Mouse (Mus musculus) embryo, embryonic 10.5 days (tissue): ENCODE measurements around the gene Fgfr2.
"Not testable (repeated sequence)": the region's sequence is repeated elsewhere in the genome, so short reads cannot be mapped to it uniquely, and the experiment has no call there.

Experiments
- DNase-seq: peaks from one replicate; pipeline ENCODE4 v3.0.0-alpha.2; 2015; ENCODE audit warnings: low spot score

Gene Fgfr2

DNA sequence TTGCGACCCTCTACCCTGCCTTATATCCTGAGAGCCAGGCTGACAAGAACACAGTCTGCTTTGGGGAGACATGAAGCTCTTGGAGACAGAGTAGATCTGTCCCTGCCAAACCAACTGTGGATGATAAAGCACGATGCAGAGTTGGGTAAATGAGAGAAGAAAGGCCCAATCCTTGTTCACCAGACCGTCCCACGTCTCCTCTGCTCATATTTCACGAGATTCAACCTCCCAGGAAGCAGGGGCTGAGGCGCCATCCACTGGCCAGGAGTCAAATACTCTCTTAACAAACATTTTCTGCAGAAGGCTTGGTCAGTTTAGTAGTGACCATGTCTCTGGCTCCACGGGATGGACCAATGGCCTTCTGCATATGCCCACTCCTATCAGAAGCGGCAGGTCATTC is 1938.8 kb downstream of the Fgfr2 start:
- DNase-seq = peak; percentile 5

DNA sequence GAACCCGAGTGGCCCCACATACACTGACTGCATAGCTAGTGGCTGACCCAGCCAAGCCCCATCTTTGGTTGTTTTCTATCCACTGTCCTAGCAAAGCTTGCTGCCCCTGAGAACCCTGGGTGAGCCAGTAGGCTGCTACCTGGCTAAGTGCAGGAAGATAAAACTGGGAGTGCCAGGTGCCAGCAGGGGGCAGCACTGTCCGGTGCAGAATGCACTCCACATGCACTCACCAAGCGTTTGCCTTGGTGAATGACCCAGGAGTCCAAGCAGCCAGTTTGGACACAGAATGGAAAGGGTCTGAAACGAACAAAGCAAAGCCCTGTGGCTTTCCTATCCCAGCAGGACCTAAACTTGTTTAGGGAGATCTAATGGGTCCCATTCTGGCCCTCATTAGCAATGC is 1940.5 kb downstream of the Fgfr2 start:
- DNase-seq = peak; percentile 45

DNA sequence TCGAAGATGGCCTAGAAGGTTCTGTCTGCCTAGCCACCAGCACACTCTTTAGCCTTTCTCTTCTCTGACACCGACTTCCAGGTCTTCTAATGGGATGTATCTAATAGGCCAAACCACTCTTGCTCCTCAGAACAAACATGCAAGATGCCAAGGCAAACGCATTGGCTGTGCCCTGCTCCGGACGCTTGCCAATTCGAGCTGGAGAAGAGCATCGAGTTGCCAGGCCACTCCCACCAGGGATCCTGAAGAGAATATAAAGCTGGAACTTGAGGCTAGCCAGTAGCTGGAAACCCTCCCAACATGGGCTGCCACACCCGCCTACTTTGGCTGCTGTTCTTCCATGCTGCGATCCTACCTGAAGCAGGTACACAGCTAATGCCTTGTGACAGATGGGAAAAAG is 1949.0 kb downstream of the Fgfr2 start, which contains the start of gene 5430419D17Rik:
Gene 5430419D17Rik (plus strand): TSS at position 282 of the 400 bp plus-strand sequence.
- DNase-seq = no peak

DNA sequence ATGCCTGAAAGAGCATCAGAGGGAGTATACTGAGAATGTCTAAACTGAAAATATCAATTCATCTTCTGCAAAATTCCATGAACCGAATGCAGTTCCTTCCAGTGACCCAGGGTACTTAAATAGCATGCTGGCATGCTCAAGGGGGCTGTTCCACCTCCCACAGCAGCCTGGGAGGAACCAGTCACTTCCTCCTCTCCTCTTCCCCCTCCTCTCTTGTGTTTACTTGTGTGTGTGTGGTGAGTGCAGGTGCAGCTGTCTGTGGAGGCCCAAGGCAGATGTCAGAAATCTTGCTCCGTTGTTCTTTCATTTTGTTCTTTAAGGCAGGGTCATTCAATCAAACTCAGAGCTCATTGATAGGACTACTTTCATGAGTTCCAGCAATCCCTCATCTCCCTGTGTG is 1954.1 kb downstream of the Fgfr2 start:
- DNase-seq = no peak

DNA sequence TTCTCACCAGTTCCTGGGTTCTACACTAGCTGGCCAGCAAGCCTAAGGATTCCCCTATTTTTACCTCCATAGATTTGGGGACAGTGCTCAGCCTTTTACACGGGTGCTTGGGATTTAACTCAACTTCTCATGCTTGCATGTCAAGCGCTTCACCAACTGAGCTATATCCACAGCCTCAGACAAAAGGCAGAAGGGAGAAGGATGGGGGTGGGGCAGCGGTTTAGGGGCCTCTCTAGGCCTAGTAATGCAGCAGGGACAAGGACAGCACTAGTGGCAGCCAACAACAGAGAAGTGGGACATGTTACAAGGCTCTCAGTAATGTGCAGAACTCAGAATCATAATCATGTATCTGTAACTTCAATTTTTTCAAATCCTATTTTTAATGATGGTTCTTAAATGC is 1955.4 kb downstream of the Fgfr2 start:
- DNase-seq = no peak

DNA sequence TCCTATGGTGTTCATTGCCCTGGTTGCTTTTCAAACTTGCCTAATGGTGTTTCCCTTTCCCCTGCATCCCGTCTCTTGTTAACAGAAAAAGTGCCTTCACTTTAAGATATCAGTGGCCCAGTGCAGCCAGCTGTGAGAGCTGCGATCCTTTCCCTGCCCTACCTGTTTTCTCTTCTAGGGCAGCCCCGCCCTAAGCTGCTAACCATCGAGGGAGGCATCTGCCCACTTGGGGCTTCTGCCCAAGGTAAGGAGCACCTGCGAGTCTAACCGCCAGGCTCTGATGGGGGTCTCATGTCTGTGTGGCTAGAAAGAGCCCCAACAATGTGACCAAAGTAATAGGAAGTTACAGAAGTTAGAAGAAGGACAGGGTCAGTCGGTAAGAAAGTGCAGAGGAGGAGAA is 1960.9 kb downstream of the Fgfr2 start:
- DNase-seq = no peak

DNA sequence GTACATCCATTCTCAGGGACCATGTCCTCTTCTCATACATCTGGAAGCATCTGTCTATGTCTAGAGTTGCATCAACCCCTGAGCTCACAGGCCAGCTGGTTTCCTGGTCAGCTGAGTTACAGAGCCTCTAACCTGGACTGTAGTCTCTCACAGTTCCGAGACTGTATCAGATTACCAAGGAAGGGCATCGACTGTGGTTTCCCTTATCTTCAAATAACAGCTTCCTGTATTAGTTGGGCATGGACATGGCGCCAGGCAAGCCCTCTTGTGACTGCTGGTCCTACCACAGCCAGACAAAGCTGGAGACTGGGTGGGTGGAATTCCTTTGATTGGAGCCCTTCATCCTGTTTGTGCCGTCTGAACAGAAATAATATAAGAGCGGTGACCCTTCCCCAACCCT is 1970.1 kb downstream of the Fgfr2 start:
- no peak for DNase-seq

DNA sequence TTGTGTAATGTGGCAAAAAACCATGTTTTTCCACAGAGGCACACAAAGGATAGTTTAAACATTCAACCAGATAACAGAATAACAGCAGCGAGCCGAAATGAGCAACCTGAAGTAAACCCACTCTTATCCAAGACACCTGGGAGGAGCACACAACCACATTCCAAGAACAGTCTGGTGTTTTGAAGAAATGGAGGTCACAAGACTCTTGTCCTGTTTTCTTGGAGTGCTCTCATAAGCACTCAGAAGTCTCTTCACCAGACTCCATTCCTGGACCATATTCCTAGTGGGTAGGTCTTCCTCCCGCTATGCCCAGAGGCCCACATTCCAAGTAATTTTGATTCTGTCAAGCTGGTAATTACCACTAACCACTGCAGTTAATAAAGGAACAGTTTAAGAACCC is 1973.0 kb downstream of the Fgfr2 start:
- no peak for DNase-seq

DNA sequence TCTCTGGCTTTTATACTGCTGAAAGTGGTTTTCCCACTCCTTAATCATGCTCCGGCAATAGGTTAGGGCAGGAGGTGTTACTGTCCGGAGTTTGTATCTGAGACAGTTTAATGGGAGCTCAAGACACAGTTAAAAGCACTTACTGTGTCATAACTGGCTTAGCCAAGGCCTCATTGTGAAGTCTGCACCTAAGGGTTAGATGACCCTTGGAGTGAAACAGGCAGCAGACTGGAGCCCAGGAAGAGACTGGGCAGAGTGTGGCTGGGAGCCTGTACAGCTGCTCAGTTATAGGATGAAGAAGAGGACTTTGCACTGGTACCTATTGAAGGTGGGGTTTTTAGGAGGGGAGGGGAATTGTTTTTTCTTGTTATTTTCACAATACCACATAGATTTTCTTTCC is 1976.9 kb downstream of the Fgfr2 start, which contains the start of gene 4933402N03Rik:
Gene 4933402N03Rik (minus strand): TSS at position 101 of the 400 bp plus-strand sequence.
- no peak for DNase-seq

DNA sequence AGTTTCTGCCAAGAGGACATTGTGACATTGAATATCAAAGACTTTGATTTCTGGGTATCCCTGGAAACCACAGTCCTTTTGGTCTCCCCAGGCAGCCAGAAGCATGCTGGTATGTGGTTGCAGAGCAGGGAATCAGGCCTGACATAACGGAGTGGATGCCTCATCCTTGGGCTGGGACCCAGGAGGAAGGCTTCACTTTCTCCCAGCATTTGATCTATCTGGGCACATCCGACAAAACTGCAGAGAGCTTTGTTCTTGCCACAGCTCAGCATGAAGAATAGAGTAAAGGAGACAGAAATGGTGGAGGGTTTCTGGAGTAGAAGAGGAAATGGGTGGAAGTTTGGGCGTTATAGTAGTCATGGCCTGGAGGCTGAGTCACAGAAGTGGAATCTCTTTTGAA is 1990.0 kb downstream of the Fgfr2 start:
- no peak for DNase-seq

DNA sequence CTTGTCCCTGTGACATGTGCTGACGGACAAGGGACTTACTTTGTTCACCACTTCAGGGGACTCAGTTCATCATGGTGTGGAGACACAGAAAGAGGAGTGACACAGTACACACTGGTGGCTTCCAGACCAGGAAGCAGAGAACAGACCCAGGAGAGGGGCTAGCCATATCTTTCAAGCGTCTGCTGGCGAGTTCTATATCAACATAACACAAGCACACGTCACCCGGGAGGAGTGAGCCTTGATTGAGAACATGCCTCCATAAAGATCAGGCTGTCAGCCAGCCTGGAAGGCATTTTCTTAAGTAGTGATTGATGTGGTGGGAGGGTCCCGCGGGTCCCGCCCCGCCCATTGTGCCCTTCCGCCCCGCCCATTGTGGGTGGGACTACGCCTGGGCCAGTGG is 1993.1 kb downstream of the Fgfr2 start:
- peak; percentile 20 for DNase-seq

DNA sequence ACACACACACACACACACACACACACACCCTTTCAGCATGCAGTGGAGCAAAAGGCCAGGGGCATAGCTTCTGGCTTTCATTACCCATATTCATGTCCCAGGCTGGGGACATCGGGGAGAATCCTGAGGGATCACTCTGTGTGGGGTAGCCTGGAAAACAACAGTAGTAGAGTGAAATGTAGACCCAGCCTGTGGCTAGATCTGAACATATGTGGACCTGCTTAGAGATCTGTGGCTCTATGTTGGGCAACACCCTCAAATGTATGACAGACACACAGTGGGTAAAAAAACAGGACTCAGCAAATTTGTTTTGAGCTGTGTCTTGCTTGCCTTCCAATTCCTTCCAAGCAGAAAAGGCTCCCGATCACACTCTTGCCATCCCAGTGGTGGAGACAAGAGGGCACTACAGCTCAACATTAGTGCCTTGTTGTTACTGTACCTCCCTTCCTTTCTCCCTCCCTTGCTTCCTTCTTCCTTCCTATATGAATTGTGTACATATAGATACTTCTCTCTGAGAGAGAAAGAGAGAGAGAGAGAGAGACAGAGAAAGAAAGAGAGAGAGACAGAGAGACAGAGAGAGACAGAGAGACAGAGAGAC is 2000.8 kb downstream of the Fgfr2 start:
- DNase-seq = no peak

DNA sequence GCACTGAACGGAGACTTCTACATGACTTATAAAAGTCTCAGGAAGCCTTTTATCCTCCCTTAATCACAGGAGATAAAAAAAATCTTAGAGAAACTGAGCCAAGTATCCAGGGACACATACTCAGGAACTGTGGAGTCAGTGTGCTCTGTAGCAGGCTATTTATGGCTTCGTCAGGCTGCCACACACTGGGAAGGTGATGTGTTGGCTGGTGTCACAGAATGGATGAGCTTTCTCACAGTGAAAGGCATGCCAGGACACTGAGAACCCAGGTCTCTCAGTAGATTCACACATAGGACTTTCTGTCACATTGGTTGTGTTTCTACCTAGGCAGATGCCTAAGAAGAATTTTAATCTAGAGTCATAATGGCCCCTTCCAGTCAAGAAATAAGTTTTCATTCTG is 2008.7 kb downstream of the Fgfr2 start:
- no peak for DNase-seq

DNA sequence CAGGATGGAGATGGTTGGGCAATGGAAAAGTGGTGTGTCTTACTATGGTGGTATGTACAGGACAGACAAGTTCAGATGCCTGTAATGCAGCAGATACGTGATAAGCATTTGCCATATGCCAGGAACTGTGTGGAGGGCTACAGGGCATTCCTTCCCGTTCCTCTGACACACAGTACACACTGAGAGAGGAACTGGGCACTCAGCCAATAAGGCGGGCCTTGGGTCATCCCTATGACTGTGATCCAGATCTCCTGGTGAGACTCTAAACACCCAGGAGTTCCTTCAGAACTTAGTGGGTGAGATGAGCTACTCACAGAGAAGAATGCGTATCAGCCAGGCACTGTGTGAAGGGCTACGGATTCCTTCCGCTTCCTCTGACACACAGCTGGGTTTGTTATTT is 2009.5 kb downstream of the Fgfr2 start:
- no peak for DNase-seq

DNA sequence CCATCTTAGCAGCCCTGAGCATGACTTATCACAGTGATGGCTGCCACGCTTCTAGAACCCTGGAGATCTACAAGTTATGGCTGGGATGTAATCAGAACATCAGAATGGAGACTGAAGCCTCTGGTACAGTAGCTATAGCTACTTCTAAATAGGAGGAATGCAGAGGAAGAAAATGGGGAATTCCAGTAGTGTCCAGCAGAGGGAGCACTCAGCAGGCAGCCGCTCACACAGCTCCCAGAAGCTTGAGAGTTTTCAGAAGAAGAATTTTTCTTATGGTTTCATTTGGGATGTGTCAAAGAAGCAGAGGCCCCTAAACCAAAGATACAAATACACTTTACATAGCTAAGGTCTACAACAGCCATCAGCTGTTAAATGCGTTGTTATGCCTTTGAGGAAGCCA is 2010.7 kb downstream of the Fgfr2 start:
- peak; percentile 75 for DNase-seq

DNA sequence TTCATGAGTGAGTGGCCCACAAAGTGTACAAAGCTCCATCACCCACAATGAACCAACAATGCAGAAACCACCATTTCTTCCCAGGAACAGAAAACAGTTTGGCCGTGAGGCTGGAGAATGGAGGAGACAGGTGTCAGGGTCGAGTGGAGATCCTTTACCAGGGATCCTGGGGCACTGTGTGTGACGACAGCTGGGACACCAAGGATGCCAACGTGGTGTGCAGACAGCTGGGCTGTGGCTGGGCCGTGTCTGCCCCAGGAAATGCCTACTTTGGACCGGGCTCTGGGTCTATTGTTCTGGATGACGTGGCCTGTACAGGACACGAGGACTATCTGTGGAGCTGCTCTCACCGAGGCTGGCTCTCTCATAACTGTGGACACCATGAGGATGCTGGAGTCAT is 2040.7 kb downstream of the Fgfr2 start:
- DNase-seq = not testable (repeated sequence)

DNA sequence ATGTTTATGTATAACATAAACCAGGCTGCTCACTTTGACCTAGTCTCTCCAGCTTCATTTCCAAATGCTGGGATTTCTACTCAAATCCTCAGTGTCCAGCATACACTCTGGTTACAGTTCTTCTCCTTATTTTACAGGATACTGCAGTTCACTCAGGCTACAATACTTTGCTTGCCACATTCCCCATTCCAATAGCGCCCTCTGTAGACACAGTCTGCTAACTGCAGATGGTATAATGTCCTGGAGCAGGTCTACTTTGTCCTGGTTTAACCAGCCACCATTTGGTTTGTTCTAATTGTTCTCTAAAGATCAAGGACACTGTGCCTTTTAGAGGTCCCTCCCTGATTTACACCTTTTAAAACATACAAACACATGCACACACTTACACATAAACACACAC is 2047.2 kb downstream of the Fgfr2 start:
- DNase-seq = peak; percentile 50

DNA sequence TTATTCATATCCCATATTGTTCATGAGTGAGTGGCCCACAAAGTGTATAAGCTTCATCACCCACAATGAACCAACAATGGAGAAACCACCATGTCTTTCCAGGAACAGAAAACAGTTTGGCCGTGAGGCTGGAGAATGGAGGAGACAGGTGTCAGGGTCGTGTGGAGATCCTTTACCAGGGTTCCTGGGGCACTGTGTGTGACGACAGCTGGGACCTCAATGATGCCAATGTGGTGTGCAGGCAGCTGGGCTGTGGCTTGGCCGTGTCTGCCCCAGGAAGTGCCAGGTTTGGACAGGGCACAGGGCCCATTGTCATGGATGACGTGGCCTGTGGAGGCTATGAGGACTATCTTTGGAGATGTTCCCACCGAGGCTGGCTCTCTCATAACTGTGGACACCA is 2049.1 kb downstream of the Fgfr2 start:
- DNase-seq = not testable (repeated sequence)

DNA sequence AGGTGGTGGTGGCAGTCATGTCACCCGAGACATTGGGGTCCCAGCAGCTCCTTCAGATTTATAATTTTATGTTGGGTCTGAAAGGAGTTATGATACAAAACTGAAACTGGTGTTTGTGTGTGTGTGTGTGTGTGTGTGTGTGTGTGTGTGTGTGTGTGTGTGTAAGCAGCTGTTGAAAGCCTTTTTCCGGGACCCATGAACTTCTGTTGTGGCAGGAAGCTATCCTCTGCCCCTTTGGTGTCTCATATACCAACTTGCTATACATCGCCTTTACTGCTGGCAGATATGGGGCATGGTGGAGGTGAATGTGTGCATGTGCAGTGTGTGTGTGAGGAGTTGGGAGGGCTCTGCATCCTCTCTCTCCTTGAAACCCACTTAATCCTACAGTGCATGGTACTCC is 2049.7 kb downstream of the Fgfr2 start:
- DNase-seq = not testable (repeated sequence)

DNA sequence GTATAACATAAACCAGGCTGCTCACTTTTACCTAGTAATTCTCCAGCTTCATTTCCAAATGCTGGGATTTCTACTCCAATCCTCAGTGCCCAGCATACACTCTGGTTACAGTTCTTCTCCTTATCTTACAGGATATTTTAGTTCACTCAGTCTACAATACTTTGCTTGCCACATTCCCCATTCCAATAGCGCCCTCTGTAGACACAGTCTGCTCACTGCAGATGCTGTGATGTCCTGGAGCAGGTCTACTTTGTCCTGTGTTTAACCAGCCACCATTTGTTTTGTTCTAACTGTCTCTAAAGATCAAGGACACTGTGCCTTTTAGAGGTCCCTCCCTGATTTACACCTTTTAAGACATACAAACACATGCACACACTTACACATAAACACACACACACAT is 2055.0 kb downstream of the Fgfr2 start:
- peak; percentile 17 for DNase-seq

DNA sequence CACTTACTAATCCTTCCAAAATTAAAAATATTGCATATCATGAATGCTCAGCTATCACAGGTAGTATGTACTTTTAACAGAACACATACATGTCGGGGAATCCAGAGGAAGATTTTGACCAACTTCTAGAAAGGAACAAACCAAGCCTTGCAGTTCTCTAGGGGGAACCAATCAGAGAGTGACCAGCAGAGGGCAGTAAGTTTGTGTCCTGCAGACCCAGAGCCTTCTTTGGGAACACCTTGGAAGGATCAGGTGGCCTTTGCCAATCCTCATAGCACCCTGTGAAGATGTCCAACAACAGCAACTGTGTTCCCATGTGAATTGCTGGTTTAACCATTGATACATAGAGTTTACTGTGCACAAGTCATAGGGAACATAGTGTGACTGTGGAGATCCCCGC is 2060.6 kb downstream of the Fgfr2 start:
- DNase-seq = no peak

DNA sequence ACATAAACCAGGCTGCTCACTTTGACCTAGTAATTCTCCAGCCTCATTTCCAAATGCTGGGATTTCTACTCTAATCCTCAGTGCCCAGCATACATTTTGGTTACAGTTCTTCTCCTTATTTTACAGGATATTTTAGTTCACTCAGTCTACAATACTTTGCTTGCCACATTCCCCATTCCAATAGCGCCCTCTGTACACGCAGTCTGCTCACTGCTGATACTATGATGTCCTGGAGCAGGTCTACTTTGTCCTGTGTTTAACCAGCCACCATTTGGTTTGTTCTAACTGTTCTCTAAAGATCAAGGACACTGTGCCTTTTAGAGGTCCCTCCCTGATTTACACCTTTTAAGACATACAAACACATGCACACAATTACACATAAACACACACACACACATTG is 2063.3 kb downstream of the Fgfr2 start:
- peak; percentile 2 for DNase-seq

DNA sequence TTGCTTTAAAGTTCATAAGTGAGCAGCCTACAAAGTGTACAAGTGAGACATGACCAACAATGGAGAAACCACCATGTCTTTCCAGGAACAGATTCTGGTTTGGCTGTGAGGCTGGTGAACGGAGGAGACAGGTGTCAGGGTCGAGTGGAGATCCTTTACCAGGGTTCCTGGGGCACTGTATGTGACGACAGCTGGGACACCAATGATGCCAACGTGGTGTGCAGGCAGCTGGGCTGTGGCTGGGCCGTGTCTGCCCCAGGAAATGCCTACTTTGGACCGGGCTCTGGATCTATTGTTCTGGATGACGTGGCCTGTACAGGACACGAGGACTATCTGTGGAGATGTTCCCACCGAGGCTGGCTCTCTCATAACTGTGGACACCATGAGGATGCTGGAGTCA is 2065.2 kb downstream of the Fgfr2 start:
- DNase-seq = not testable (repeated sequence)

DNA sequence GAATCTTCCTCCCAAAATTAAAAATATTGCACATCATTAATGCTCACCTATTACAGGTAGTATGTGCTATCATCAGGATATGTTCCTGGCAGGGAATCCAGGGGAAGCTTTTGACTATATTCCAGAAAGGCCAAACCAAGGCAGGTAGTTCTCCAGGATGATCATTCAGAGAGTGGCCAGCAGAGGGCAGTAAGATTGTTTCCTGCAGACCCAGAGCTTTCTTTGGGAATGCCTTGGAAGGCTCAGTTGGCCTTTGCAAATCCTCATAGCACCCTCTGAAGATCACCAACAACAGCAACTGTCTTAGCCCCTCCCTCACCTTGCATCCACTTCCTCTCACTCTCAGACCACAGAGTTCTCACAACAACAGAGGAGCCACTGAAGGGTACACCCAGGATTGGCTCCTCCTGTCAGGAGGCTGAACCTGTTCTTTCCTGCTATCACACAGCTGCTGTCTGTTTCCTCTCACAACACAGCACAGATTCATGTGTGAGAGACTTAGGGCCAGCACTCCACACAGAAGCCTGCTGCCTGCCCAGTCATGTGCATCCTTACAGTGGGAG is 2068.3 kb downstream of the Fgfr2 start:
- DNase-seq = peak; percentile 57
